Mouse (Mus musculus): ENCODE data around the gene Ar. TPM values are rescaled to one million over a fixed set of nuclear protein-coding genes. Genes with fewer than 3 reads are reported as not detected.

Gene Ar
- polyA plus RNA-seq, 1 experiment = 0.59 TPM

GRCm38 (mm10) chrX:98291763-98292162, 143.2 kb downstream of the Ar start:
- Histone ChIP-seq H3K4me1 (replicated peaks; ENCODE audit: control insufficient read depth, insufficient read depth, low read length) (no peaks in the 10 kb centered on the region), H3K36me3 (ENCODE audit: control insufficient read depth, insufficient read depth, low read length) (no peaks in the 10 kb centered on the region), H3K4me3 (ENCODE audit: control insufficient read depth, insufficient read depth, low read length) (no peak overlapping the region), H3K27ac (ENCODE audit: control insufficient read depth, insufficient read depth, low read length) (no peak overlapping the region), H3K27me3 (ENCODE audit: control insufficient read depth, insufficient read depth, low read length) (no peaks in the 10 kb centered on the region)
- DNase-seq = no peak
- TF ChIP-seq CTCF (IDR thresholded peaks at IDR 0.05; ENCODE audit: borderline replicate concordance, control insufficient read depth, extremely low read depth, insufficient read depth, low read length, poor library complexity) (no peak), POLR2A (IDR thresholded peaks at IDR 0.05; ENCODE audit: control insufficient read depth, extremely low read depth, insufficient read depth, low read length, poor library complexity) (no peak)
- WGBS = 0% methylated on average over 1 of the region's 1 CpGs

DNA sequence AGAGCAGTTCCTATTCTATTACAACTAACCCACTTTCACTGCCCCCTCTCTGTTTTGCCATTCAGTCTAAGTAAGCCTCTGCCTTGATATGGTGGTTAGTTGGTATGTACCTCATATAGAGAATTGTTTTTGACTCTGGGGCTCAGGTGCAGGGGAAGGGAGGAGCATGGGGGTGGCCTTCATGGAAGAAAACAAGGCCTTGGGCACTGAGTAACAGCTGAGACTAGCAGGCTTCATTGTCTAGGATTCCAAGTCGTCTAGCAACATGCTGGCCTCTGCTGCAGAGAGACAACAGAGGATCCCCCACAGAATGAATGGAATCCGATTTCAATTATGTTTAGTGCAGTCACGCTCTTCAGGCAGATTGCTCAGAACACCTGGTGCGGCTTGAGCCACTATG, 152.1 kb downstream of the Ar start:
- TF ChIP-seq CTCF (IDR thresholded peaks at IDR 0.05; ENCODE audit: borderline replicate concordance, control insufficient read depth, extremely low read depth, insufficient read depth, low read length, poor library complexity) = no peak
- no peak for TF ChIP-seq POLR2A (IDR thresholded peaks at IDR 0.05; ENCODE audit: control insufficient read depth, extremely low read depth, insufficient read depth, low read length, poor library complexity)
- 89% methylated on average over 4 of the region's 4 CpGs for WGBS
- Histone ChIP-seq H3K27me3 (ENCODE audit: control insufficient read depth, insufficient read depth, low read length) (no peaks in the 10 kb centered on the region), H3K4me3 (ENCODE audit: control insufficient read depth, insufficient read depth, low read length) (no peak overlapping the region), H3K27ac (ENCODE audit: control insufficient read depth, insufficient read depth, low read length) (no peak overlapping the region), H3K36me3 (ENCODE audit: control insufficient read depth, insufficient read depth, low read length) (no peaks in the 10 kb centered on the region), H3K4me1 (replicated peaks; ENCODE audit: control insufficient read depth, insufficient read depth, low read length) (no peaks in the 10 kb centered on the region)
- DNase-seq = no peak

- H3K4me3 ChIP-seq (ENCODE audit: control insufficient read depth, insufficient read depth, low read length) = no peak overlapping the region
- H3K4me1 ChIP-seq (replicated peaks; ENCODE audit: control insufficient read depth, insufficient read depth, low read length) = no peaks in the 10 kb centered on the region
- 70% methylated on average over 2 of the region's 2 CpGs for WGBS
- H3K27me3 ChIP-seq (ENCODE audit: control insufficient read depth, insufficient read depth, low read length) = no peaks in the 10 kb centered on the region
- H3K27ac ChIP-seq (ENCODE audit: control insufficient read depth, insufficient read depth, low read length) = no peak overlapping the region
- no peak for DNase-seq
- no peaks in the 10 kb centered on the region for H3K36me3 ChIP-seq (ENCODE audit: control insufficient read depth, insufficient read depth, low read length)
- TF ChIP-seq POLR2A (IDR thresholded peaks at IDR 0.05; ENCODE audit: control insufficient read depth, extremely low read depth, insufficient read depth, low read length, poor library complexity) = no peak
- no peak for TF ChIP-seq CTCF (IDR thresholded peaks at IDR 0.05; ENCODE audit: borderline replicate concordance, control insufficient read depth, extremely low read depth, insufficient read depth, low read length, poor library complexity)
Measured at GRCm38 (mm10) chrX:98301924-98302323, 153.4 kb downstream of the Ar start.

GRCm38 (mm10) chrX:98315961-98316360, 167.4 kb downstream of the Ar start:
- Histone ChIP-seq H3K4me3 (ENCODE audit: control insufficient read depth, insufficient read depth, low read length) (no peak overlapping the region), H3K27ac (ENCODE audit: control insufficient read depth, insufficient read depth, low read length) (no peak overlapping the region), H3K27me3 (ENCODE audit: control insufficient read depth, insufficient read depth, low read length) (no peaks in the 10 kb centered on the region), H3K36me3 (ENCODE audit: control insufficient read depth, insufficient read depth, low read length) (no peaks in the 10 kb centered on the region), H3K4me1 (replicated peaks; ENCODE audit: control insufficient read depth, insufficient read depth, low read length) (no peaks in the 10 kb centered on the region)
- TF ChIP-seq POLR2A (IDR thresholded peaks at IDR 0.05; ENCODE audit: control insufficient read depth, extremely low read depth, insufficient read depth, low read length, poor library complexity) (no peak), CTCF (IDR thresholded peaks at IDR 0.05; ENCODE audit: borderline replicate concordance, control insufficient read depth, extremely low read depth, insufficient read depth, low read length, poor library complexity) (no peak)
- WGBS = 98% methylated on average over 3 of the region's 3 CpGs
- DNase-seq = no peak

- H3K4me3 ChIP-seq (ENCODE audit: control insufficient read depth, insufficient read depth, low read length) = no peak overlapping the region
- no peaks in the 10 kb centered on the region for H3K36me3 ChIP-seq (ENCODE audit: control insufficient read depth, insufficient read depth, low read length)
- H3K27ac ChIP-seq (ENCODE audit: control insufficient read depth, insufficient read depth, low read length) = no peak overlapping the region
- DNase-seq = no peak
- no peaks in the 10 kb centered on the region for H3K27me3 ChIP-seq (ENCODE audit: control insufficient read depth, insufficient read depth, low read length)
- TF ChIP-seq POLR2A (IDR thresholded peaks at IDR 0.05; ENCODE audit: control insufficient read depth, extremely low read depth, insufficient read depth, low read length, poor library complexity) = no peak
- no peak for TF ChIP-seq CTCF (IDR thresholded peaks at IDR 0.05; ENCODE audit: borderline replicate concordance, control insufficient read depth, extremely low read depth, insufficient read depth, low read length, poor library complexity)
- H3K4me1 ChIP-seq (replicated peaks; ENCODE audit: control insufficient read depth, insufficient read depth, low read length) = no peaks in the 10 kb centered on the region
Measured at GRCm38 (mm10) chrX:98317483-98317882, 168.9 kb downstream of the Ar start.

GRCm38 (mm10) chrX:98323105-98323504, 174.5 kb downstream of the Ar start:
- TF ChIP-seq POLR2A (IDR thresholded peaks at IDR 0.05; ENCODE audit: control insufficient read depth, extremely low read depth, insufficient read depth, low read length, poor library complexity) = no peak
- no peak for TF ChIP-seq CTCF (IDR thresholded peaks at IDR 0.05; ENCODE audit: borderline replicate concordance, control insufficient read depth, extremely low read depth, insufficient read depth, low read length, poor library complexity)
- no peaks in the 10 kb centered on the region for H3K4me1 ChIP-seq (replicated peaks; ENCODE audit: control insufficient read depth, insufficient read depth, low read length)
- no peaks in the 10 kb centered on the region for H3K36me3 ChIP-seq (ENCODE audit: control insufficient read depth, insufficient read depth, low read length)
- no peaks in the 10 kb centered on the region for H3K27me3 ChIP-seq (ENCODE audit: control insufficient read depth, insufficient read depth, low read length)
- no peak overlapping the region for H3K4me3 ChIP-seq (ENCODE audit: control insufficient read depth, insufficient read depth, low read length)
- 95% methylated on average over 2 of the region's 2 CpGs for whole genome bisulfite sequencing
- DNase-seq = no peak
- no peak overlapping the region for H3K27ac ChIP-seq (ENCODE audit: control insufficient read depth, insufficient read depth, low read length)

GRCm38 (mm10) chrX:98347481-98347880, 198.9 kb downstream of the Ar start:
- Histone ChIP-seq H3K27ac (ENCODE audit: control insufficient read depth, insufficient read depth, low read length) (no peak overlapping the region), H3K27me3 (ENCODE audit: control insufficient read depth, insufficient read depth, low read length) (no peaks in the 10 kb centered on the region), H3K4me3 (ENCODE audit: control insufficient read depth, insufficient read depth, low read length) (no peak overlapping the region), H3K36me3 (ENCODE audit: control insufficient read depth, insufficient read depth, low read length) (no peaks in the 10 kb centered on the region), H3K4me1 (replicated peaks; ENCODE audit: control insufficient read depth, insufficient read depth, low read length) (no peaks in the 10 kb centered on the region)
- DNase-seq = no peak
- WGBS = 94% methylated on average over 1 of the region's 1 CpGs
- TF ChIP-seq CTCF (IDR thresholded peaks at IDR 0.05; ENCODE audit: borderline replicate concordance, control insufficient read depth, extremely low read depth, insufficient read depth, low read length, poor library complexity) = no peak
- no peak for TF ChIP-seq POLR2A (IDR thresholded peaks at IDR 0.05; ENCODE audit: control insufficient read depth, extremely low read depth, insufficient read depth, low read length, poor library complexity)

All from thymus, adult 2 months (tissue).